Mouse (Mus musculus) MEL (cell line): ENCODE measurements around the gene 2700049A03Rik.

Experiments
- CTCF ChIP-seq, 3 experiments: IDR thresholded peaks in 2 of 3; conservative IDR thresholded peaks in 1 of 3; 2 replicates each; pipeline ENCODE4 v1.5.1; 2011 to 2012; ENCODE audit warnings: low read length in 3 of 3, low read depth in 2 of 3, mild to moderate bottlenecking in 2 of 3, improper control_type of control experiment in 1 of 3, inconsistent platforms in 1 of 3, mixed read lengths in 1 of 3, moderate library complexity in 1 of 3; ENCODE audit not compliant: control insufficient read depth in 1 of 3, insufficient read depth in 1 of 3, poor library complexity in 1 of 3, severe bottlenecking in 1 of 3
- EP300 ChIP-seq, 2 experiments: IDR thresholded peaks; 2 replicates each; pipeline ENCODE4 v1.6.1; 2011; ENCODE audit warnings: improper control_type of control experiment in 2 of 2, low read length in 2 of 2, low read depth in 1 of 2, mild to moderate bottlenecking in 1 of 2
- GABPA ChIP-seq: IDR thresholded peaks from 2 replicates; pipeline ENCODE4 v1.6.1; 2012; ENCODE audit warnings: low read depth, mild to moderate bottlenecking, inconsistent platforms, low read length, improper control_type of control experiment, moderate library complexity
- GATA1 ChIP-seq: IDR thresholded peaks from 2 replicates; pipeline ENCODE4 v1.6.1; 2011; ENCODE audit warnings: low read depth, low read length, improper control_type of control experiment
- JUND ChIP-seq: IDR thresholded peaks from 2 replicates; pipeline ENCODE4 v1.6.1; 2011; ENCODE audit warnings: low read depth, mild to moderate bottlenecking, improper control_type of control experiment, low read length
- MAFK ChIP-seq: IDR thresholded peaks from 2 replicates; pipeline ENCODE4 v1.6.1; 2011; ENCODE audit warnings: low read depth, mild to moderate bottlenecking, low read length, improper control_type of control experiment, borderline replicate concordance
- MEF2A ChIP-seq: IDR thresholded peaks from 2 replicates; pipeline ENCODE4 v1.6.1; 2014; ENCODE audit warnings: low read depth, mild to moderate bottlenecking, inconsistent platforms, low read length, improper control_type of control experiment; ENCODE audit not compliant: poor library complexity, insufficient replicate concordance, severe bottlenecking; ENCODE audit errors: extremely low read depth
- POLR2A ChIP-seq, 2 experiments: IDR thresholded peaks; 2 replicates each; pipeline ENCODE4 v1.6.1; 2011 to 2012; ENCODE audit warnings: low read length in 2 of 2, mild to moderate bottlenecking in 2 of 2, control low read depth in 1 of 2, improper control_type of control experiment in 1 of 2, low read depth in 1 of 2, moderate library complexity in 1 of 2; ENCODE audit not compliant: control insufficient read depth in 1 of 2, insufficient read depth in 1 of 2, poor library complexity in 1 of 2
- POLR2AphosphoS2 ChIP-seq: IDR thresholded peaks from 2 replicates; pipeline ENCODE4 v1.6.1; 2011; ENCODE audit warnings: low read length, improper control_type of control experiment
- POLR2AphosphoS5 ChIP-seq: IDR thresholded peaks from 2 replicates; pipeline ENCODE4 v1.6.1; 2012; ENCODE audit warnings: low read depth, borderline replicate concordance, mild to moderate bottlenecking, inconsistent platforms, low read length, moderate library complexity, mixed read lengths
- TAL1 ChIP-seq: IDR thresholded peaks from 2 replicates; pipeline ENCODE4 v1.6.1; 2012; ENCODE audit warnings: mild to moderate bottlenecking, inconsistent platforms, low read length, moderate library complexity, mixed read lengths
- TCF12 ChIP-seq: IDR thresholded peaks from 2 replicates; pipeline ENCODE4 v1.6.1; 2014; ENCODE audit warnings: low read depth, mild to moderate bottlenecking, inconsistent platforms, low read length, improper control_type of control experiment, moderate library complexity
- USF1 ChIP-seq: IDR thresholded peaks from 2 replicates; pipeline ENCODE4 v1.6.1; 2014; ENCODE audit warnings: low read depth, mild to moderate bottlenecking, inconsistent platforms, low read length, improper control_type of control experiment, moderate library complexity
- USF2 ChIP-seq, 2 experiments: IDR thresholded peaks; 2 replicates each; pipeline ENCODE4 v1.6.1; 2011 to 2012; ENCODE audit warnings: improper control_type of control experiment in 2 of 2, low read length in 2 of 2, borderline replicate concordance in 1 of 2, inconsistent platforms in 1 of 2, low read depth in 1 of 2, mild to moderate bottlenecking in 1 of 2; ENCODE audit not compliant: insufficient read depth in 1 of 2

GRCm38 (mm10) chr12:71247191-71247590, 110.5 kb downstream of the 2700049A03Rik start:
- TF ChIP-seq CTCF (IDR thresholded peaks at IDR 0.05 in 2 of 3, conservative IDR thresholded peaks at IDR 0.05 in 1 of 3; ENCODE audit: control insufficient read depth in 1 of 3, insufficient read depth in 1 of 3, low read depth in 2 of 3, low read length in 3 of 3, poor library complexity in 1 of 3, severe bottlenecking in 1 of 3) (no peak), GABPA (no peak), EP300 (IDR thresholded peaks at IDR 0.05; ENCODE audit: low read depth in 1 of 2, low read length in 2 of 2) (no peak), POLR2A (IDR thresholded peaks at IDR 0.05; ENCODE audit: control insufficient read depth in 1 of 2, insufficient read depth in 1 of 2, low read depth in 1 of 2, low read length in 2 of 2, poor library complexity in 1 of 2) (no peak), MEF2A (no peak), USF1 (no peak), USF2 (IDR thresholded peaks at IDR 0.05; ENCODE audit: borderline replicate concordance in 1 of 2, insufficient read depth in 1 of 2, low read depth in 1 of 2, low read length in 2 of 2) (no peak), TAL1 (no peak), POLR2AphosphoS5 (no peak), MAFK (no peak), GATA1 (no peak), TCF12 (no peak), POLR2AphosphoS2 (no peak), JUND (no peak)
